Mouse (Mus musculus) heart, embryonic 13.5 days (tissue): ENCODE results near the gene Flad1. TPM values are rescaled to one million over a fixed set of nuclear protein-coding genes. Genes with fewer than 3 reads are reported as not detected.

Experiments
- ATAC-seq: fragments of 200-750 bp; cut with Nextera tagmentation; 2 replicates; pipeline ENCODE4 v1.8.0; 2017; ENCODE audit warnings: moderate TSS enrichment; ENCODE audit not compliant: insufficient number of reproducible peaks, low FRiP score, low TSS enrichment; ENCODE audit errors: extremely low read depth
- H3K27ac ChIP-seq: fragments of 300-500 bp; sonication (generic); replicated peaks from 2 replicates; pipeline ENCODE4 v1.5.1; 2015; ENCODE audit warnings: moderate library complexity, mild to moderate bottlenecking, inconsistent platforms
- H3K27me3 ChIP-seq: fragments of 300-500 bp; sonication (generic); replicated peaks from 2 replicates; pipeline ENCODE4 v1.6.1; 2015; ENCODE audit warnings: mild to moderate bottlenecking, inconsistent platforms
- H3K36me3 ChIP-seq: fragments of 300-500 bp; sonication (generic); 2 replicates; pipeline ENCODE4 v1.6.1; 2015; ENCODE audit warnings: mild to moderate bottlenecking, inconsistent platforms
- H3K4me1 ChIP-seq: fragments of 300-500 bp; sonication (generic); 2 replicates; pipeline ENCODE4 v1.6.1; 2015; ENCODE audit warnings: inconsistent platforms
- H3K4me2 ChIP-seq: fragments of 300-500 bp; sonication (generic); 2 replicates; pipeline ENCODE4 v1.6.1; 2015; ENCODE audit warnings: inconsistent platforms, mild to moderate bottlenecking, moderate library complexity
- H3K4me3 ChIP-seq: fragments of 300-500 bp; sonication (generic); 2 replicates; pipeline ENCODE4 v1.5.1; 2015; ENCODE audit warnings: moderate library complexity, mild to moderate bottlenecking, inconsistent platforms
- H3K9ac ChIP-seq: fragments of 300-500 bp; sonication (generic); 2 replicates; pipeline ENCODE4 v1.6.1; 2015; ENCODE audit warnings: inconsistent platforms, mild to moderate bottlenecking, moderate library complexity
- H3K9me3 ChIP-seq: fragments of 300-500 bp; sonication (generic); 2 replicates; pipeline ENCODE4 v1.6.1; 2016; ENCODE audit warnings: inconsistent platforms
- WGBS: fragments of 180-500 bp; shearing (Covaris S2); methylation state at CpG from one replicate; pipeline ENCODE4 v1.1.7; 2015; ENCODE audit warnings: mixed read lengths; 5-methylcytosine and 5-hydroxymethylcytosine counted together
- polyA plus RNA-seq: library from polyadenylated mRNA; unstranded; fragments of >200 nt; fragmentation: Nextera tagmentation; extraction: Ambion mirVana; gene quantifications from 2 replicates; pipeline ENCODE4 v1.2.1, GENCODE M21; 2015

Flad1 gene
- polyA plus RNA-seq, 1 experiment from 2014 or later: 30.3 TPM

DNA sequence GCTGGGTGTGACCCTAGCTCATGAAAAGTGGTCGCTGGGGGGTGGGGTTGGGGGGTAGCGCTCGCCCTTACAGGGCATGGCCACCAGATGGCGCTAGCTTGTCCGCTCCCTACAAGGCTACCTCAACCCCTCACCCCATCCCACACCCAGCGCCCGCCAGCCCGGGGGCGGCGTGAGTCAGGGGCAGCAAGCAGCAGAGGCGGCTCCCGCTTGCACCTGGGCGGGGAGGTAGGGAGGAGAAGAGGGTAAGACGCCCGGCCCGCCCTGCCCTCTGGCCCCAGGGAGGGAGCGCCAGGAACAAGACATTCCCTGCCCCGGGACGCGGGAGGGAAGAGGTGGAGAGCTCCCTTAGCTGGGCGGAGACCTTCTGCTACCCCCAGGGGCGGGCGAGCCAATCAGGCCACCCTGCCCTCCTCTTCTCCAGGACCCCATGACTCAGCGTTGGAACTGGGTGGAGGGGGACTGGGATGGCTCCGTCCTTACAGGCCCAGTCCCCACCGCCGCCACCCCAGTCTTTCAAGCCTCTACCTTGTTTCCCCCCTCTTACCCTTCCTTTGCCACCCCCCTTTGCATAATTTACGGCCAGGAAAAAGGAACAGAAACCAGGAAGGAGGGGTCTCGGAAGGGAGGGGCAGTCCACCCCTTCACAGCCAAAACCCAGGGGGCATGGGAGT, 33.1 kb downstream of the Flad1 start:
- Histone ChIP-seq H3K27ac (peak overlapping the region; percentile 54), H3K36me3 (peaks cover 26% of the 10 kb centered on the region), H3K4me1 (peaks cover 20% of the 10 kb centered on the region), H3K9ac (peak overlapping the region; percentile 86), H3K4me3 (peak overlapping the region; percentile 66), H3K9me3 (no peaks in the 10 kb centered on the region), H3K27me3 (no peaks in the 10 kb centered on the region), H3K4me2 (peak overlapping the region; percentile 87)
- 2% methylated on average over 29 of the region's 29 CpGs for WGBS
- peak; percentile 76 for ATAC-seq

- 68% methylated on average over 4 of the region's 4 CpGs for WGBS
- no peak for ATAC-seq
- no peaks in the 10 kb centered on the region for H3K9me3 ChIP-seq
- peak overlapping the region; percentile 86 for H3K9ac ChIP-seq
- H3K4me2 ChIP-seq: peak overlapping the region; percentile 87
- peak overlapping the region; percentile 66; the same call in 1 of the 2 replicates for H3K4me3 ChIP-seq
- H3K4me1 ChIP-seq: peaks cover 20% of the 10 kb centered on the region
- H3K36me3 ChIP-seq: peaks cover 26% of the 10 kb centered on the region
- H3K27ac ChIP-seq: no peak overlapping the region
- no peaks in the 10 kb centered on the region for H3K27me3 ChIP-seq
Measured at GRCm38 (mm10) chr3:89377831-89378230, 33.8 kb downstream of the Flad1 start.

DNA sequence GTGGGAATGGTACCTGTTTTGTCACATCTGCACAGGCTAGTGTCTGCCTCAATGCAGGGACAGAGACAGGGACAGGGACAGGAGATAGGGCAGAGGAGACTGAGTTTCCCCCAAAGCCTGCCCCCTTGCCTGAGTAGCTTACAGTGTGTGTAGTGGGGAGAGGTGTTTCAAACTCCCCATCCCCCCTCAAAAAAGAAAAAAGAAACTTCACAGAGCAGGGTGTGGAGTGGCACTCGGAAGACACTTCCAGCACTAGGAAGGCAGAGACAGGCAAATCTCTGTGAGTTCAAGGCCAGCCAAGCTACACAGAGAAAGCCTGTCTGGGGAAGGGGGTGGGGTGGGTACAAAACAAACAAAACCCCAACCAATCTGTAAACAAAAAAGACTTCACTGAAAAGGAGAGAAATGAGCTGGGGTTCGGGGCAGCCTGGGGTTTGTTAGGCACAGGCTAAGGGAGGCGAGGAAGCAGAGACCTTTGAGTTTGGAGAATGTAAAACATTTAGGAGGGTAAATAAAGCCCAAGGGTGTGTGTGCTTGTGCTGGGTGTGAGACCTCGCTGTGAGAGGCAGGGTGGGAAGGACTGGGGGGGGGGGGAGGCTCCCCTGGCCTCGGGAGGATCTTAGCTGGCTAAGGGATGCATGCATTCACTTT, 38.0 kb downstream of the Flad1 start:
- Histone ChIP-seq H3K4me2 (no peak overlapping the region), H3K9ac (no peak overlapping the region), H3K36me3 (no peaks in the 10 kb centered on the region), H3K27me3 (no peaks in the 10 kb centered on the region), H3K4me3 (no peak overlapping the region), H3K27ac (no peak overlapping the region), H3K4me1 (peaks cover 16% of the 10 kb centered on the region), H3K9me3 (no peaks in the 10 kb centered on the region)
- ATAC-seq: no peak
- WGBS: 39% methylated on average over 5 of the region's 5 CpGs

DNA sequence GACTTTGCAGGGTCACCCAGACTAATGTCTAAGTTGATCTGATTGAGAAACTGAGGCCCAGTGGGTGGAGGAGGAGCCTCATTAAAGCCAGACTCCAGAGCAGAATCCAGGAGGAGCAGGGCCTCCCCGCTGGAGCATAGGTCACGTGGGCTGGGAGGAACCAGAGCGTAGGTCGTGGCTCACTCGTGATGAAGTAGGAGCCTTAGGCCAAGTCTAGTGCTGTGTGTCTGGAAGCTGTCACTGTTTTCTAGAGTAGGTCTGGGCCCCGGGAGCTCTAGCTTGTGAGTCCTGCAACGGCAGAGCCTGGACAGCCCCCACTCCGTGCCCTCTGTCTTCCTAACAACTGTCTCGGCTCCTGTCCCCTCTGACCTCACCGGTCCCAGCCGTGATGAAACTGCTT, 44.3 kb downstream of the Flad1 start:
- Histone ChIP-seq H3K36me3 (no peaks in the 10 kb centered on the region), H3K27me3 (peaks cover 15% of the 10 kb centered on the region), H3K4me3 (no peak overlapping the region), H3K9ac (no peak overlapping the region), H3K4me1 (peaks cover 6% of the 10 kb centered on the region; the same call in 1 of the 2 replicates), H3K4me2 (no peak overlapping the region), H3K27ac (no peak overlapping the region), H3K9me3 (no peaks in the 10 kb centered on the region)
- ATAC-seq: no peak
- WGBS: 43% methylated on average over 11 of the region's 11 CpGs

DNA sequence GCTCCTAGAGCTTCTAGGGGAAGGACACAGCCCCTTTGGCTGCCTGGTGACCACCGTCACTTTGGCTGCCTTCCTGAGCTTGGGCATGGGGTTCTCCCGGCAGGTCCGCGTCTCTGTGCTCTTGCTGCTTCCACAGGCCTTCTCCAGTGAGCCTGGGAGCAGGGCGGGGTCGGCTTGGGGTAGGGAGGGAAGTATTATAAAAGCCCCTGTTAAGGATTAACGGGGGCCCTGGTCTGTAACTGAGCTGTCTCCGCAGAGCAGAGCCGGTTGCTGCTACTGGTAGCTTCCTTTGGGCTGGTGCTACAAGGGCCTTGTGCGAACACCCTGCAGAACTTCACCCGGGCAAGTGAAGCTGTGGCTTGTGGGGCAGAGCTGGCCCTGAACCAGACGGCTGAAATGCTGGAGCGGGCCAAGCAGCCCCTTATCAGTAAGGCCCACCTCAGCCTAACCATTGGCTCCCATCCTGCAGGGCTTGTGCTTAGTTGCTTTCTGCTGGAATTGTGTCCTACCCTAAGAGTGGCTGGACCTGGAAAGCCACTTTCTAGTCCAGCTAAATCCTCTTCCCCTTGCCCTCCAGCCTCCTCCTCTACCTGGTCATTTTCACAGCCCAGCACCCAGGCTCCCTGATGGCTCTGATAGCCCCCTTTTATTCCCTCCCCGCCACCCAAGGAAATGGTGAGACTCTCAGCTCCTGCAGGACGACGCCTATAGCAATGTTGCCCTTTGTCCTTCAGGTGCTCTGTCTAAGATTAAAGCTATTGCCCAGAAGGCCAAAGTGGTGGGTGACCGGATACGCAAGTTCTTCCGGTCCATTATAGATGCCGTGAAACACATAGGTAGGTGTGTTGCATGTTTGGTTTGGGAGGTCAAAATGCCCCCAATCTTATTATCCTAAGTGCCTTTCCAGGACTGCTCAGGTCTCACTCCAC, 45.9 kb downstream of the Flad1 start:
- Histone ChIP-seq H3K9ac (no peak overlapping the region), H3K4me2 (no peak overlapping the region), H3K27ac (no peak overlapping the region), H3K4me1 (peaks cover 6% of the 10 kb centered on the region; the same call in 1 of the 2 replicates), H3K36me3 (no peaks in the 10 kb centered on the region), H3K4me3 (no peak overlapping the region), H3K9me3 (no peaks in the 10 kb centered on the region), H3K27me3 (peaks cover 15% of the 10 kb centered on the region)
- 69% methylated on average over 20 of the region's 20 CpGs for WGBS
- no peak for ATAC-seq

DNA sequence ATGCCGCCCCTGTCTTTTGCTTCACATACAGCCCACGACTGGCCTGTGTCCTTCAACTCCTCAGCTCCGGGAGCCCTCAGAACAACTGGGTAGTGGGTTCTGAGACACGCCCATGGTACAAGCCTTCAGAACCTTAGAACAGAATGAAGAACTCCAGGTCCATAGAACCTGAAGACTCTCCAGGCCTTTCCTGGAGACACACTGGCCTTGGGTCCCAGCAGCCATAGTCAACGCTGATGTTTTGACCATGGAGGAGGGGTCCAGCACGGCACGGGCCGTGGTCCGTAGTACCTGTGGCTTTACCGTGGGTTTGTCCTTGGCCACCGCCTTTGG, 46.6 kb downstream of the Flad1 start, which contains the start of gene Dcst1:
TSS of gene Dcst1 (minus strand) at position 101 of the 333 bp plus-strand sequence.
- Histone ChIP-seq H3K36me3 (no peaks in the 10 kb centered on the region), H3K9me3 (no peaks in the 10 kb centered on the region), H3K4me2 (no peak within 1 kb of the TSS), H3K27me3 (peaks cover 19% of the 10 kb centered on the region), H3K4me3 (no peak within 1 kb of the TSS), H3K4me1 (peaks cover 6% of the 10 kb centered on the region; the same call in 1 of the 2 replicates), H3K27ac (no peak within 1 kb of the TSS), H3K9ac (no peak within 1 kb of the TSS)
- 74% methylated on average over 11 of the region's 11 CpGs for WGBS
- ATAC-seq: no peak

DNA sequence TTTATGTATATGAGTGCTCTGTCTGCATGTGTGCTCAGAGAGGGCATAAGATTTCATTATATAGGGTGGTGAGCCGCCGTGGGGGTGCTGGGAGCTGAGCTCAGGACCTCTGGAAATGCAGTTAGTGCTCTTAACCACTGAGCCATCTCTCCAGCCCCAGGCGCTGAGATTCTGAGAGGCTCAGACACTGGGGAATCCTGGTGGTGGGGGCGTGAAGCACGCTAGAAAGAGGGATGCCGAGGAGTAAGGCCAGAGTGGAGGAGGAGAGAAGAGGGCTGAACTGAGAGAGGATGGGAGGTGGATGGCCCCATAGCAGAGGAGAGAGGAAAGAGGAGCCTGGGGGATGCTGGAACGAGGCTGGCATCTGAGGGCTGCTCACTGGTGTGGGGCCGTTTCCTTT, 47.0 kb downstream of the Flad1 start:
- H3K27me3 ChIP-seq: peaks cover 24% of the 10 kb centered on the region
- H3K4me1 ChIP-seq: peaks cover 6% of the 10 kb centered on the region; the same call in 1 of the 2 replicates
- no peaks in the 10 kb centered on the region for H3K36me3 ChIP-seq
- no peak overlapping the region for H3K27ac ChIP-seq
- H3K4me2 ChIP-seq: no peak overlapping the region
- H3K4me3 ChIP-seq: no peak overlapping the region
- H3K9ac ChIP-seq: no peak overlapping the region
- 59% methylated on average over 8 of the region's 8 CpGs for WGBS
- ATAC-seq: no peak
- no peaks in the 10 kb centered on the region for H3K9me3 ChIP-seq

DNA sequence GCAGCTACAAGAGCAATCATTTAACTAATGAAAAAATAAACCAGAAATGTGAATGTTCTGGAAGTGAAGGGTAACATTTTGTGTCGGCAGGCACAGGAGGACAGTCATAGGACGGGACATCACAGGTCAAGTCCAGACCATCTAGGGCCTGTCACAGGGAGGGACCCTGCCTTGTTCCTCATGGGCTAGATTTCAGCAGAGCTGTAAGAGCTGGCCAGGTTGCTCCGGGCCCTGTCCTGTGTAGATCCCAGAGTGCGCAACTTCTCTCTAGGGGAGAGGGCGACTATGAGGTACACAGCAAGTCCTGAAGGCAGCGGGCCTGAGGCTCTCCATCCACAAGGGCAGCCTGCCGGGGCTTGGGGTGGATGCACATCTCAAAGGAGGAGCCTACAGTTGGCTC, 50.0 kb downstream of the Flad1 start, which contains the start of gene Dcst2:
TSS of gene Dcst2 (plus strand) at position 301 of the 400 bp plus-strand sequence.
- Histone ChIP-seq H3K4me3 (no peak within 1 kb of the TSS), H3K27me3 (peaks cover 37% of the 10 kb centered on the region), H3K9me3 (no peaks in the 10 kb centered on the region), H3K27ac (no peak within 1 kb of the TSS), H3K4me2 (no peak within 1 kb of the TSS), H3K4me1 (peaks cover 6% of the 10 kb centered on the region; the same call in 1 of the 2 replicates), H3K9ac (no peak within 1 kb of the TSS), H3K36me3 (no peaks in the 10 kb centered on the region)
- WGBS: 79% methylated on average over 7 of the region's 7 CpGs
- no peak for ATAC-seq

DNA sequence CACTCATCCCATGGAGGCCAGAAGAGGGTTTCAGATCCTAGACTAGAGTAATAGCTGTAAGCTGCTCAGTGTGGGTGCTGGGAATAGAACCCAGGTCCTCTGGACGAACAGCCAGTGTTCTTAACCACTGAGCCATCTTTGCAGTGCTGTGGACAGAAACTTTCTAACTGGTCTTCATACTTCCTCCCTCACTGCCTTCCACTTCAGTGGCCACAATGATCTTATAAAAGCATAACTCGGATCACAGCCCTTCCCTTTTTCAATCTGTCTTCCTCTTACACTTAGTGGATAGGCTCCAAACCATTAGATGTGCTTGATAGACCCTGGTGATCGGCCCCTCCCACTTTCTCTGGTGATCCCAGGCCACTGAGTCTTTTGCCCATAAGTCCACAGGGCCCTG, 51.4 kb downstream of the Flad1 start:
- H3K27me3 ChIP-seq: peaks cover 45% of the 10 kb centered on the region
- ATAC-seq: no peak
- no peaks in the 10 kb centered on the region for H3K9me3 ChIP-seq
- H3K4me2 ChIP-seq: no peak overlapping the region
- no peaks in the 10 kb centered on the region for H3K4me1 ChIP-seq
- WGBS: 57% methylated on average over 3 of the region's 3 CpGs
- H3K27ac ChIP-seq: no peak overlapping the region
- no peaks in the 10 kb centered on the region for H3K36me3 ChIP-seq
- no peak overlapping the region for H3K4me3 ChIP-seq
- H3K9ac ChIP-seq: no peak overlapping the region

DNA sequence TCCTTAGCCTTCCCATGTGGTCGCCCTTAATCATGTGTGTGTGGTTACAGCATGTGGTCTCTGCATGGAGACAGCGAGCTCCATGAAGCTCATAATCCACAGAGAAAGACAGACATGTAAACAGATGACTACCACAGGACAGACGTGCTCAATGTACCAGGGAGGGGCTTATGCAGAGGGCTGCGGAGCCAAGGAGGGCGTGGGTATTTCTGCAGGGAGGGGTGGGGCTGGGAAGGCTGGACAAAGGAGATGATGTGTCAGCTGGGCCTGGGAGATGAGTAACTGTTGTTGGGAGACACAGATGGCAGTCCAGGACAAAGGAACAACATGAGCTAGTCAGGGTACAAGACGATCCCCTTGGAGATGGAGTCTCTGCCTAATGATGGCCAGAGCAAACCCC, 52.0 kb downstream of the Flad1 start:
- Histone ChIP-seq H3K4me2 (no peak overlapping the region), H3K36me3 (no peaks in the 10 kb centered on the region), H3K4me3 (no peak overlapping the region), H3K4me1 (peaks cover 4% of the 10 kb centered on the region; the same call in 1 of the 2 replicates), H3K27ac (no peak overlapping the region), H3K27me3 (peaks cover 41% of the 10 kb centered on the region), H3K9ac (no peak overlapping the region), H3K9me3 (no peaks in the 10 kb centered on the region)
- no peak for ATAC-seq
- 65% methylated on average over 6 of the region's 6 CpGs for WGBS

DNA sequence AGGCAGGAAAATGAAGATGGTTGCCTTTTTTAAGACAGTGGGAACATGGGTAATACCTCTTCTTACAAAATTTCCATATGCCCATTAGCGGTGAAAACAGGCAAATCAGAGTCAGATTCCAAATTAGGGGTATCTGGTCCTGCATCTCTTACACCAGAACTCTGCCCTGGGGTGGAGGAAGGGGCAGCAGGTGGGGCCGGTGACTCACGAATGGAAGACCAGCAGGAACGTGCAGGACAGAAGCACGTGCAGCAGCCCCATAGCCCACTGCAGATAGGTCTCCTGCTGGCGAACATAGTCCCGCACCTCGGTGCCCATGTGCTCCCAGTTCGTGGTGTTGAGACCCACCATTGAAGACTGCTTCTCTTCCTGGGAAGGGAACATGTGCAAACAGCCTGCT, 55.6 kb downstream of the Flad1 start:
- H3K36me3 ChIP-seq: no peaks in the 10 kb centered on the region
- H3K27ac ChIP-seq: no peak overlapping the region
- WGBS: 53% methylated on average over 9 of the region's 9 CpGs
- peaks cover 4% of the 10 kb centered on the region; the same call in 1 of the 2 replicates for H3K4me1 ChIP-seq
- no peak overlapping the region for H3K4me2 ChIP-seq
- H3K9me3 ChIP-seq: no peaks in the 10 kb centered on the region
- H3K9ac ChIP-seq: no peak overlapping the region
- ATAC-seq: no peak
- H3K4me3 ChIP-seq: no peak overlapping the region
- H3K27me3 ChIP-seq: peaks cover 73% of the 10 kb centered on the region
